Mouse (Mus musculus) liver, embryonic 14.5 days (tissue): ENCODE data around the gene Trim47.

Source experiments
- CTCF ChIP-seq: IDR thresholded peaks from 2 replicates; pipeline ENCODE4 v1.5.1; 2016; ENCODE audit warnings: antibody characterized with exemption, low read depth, control low read depth
- EP300 ChIP-seq: IDR thresholded peaks from 2 replicates; pipeline ENCODE4 v1.6.1; 2016; ENCODE audit warnings: antibody characterized with exemption, low read depth

GRCm38 (mm10) chr11:116100839-116101238 is 26.2 kb downstream of the Trim47 start:
- TF ChIP-seq CTCF (no peak), EP300 (no peak)
